Mouse (Mus musculus): Measurements from ENCODE around the gene Rdh1.

Gene Rdh1

GRCm38 (mm10) chr10:127759181-127760110 lies at the start of gene Rdh1, which contains the start of gene Rdh16f1:
Gene Rdh1, plus strand, starts transcription at chr10:127759721.
Gene Rdh16f1, plus strand, starts transcription at chr10:127759787.
- no peak for DNase-seq (ENCODE audit: low read depth)

- DNase-seq (ENCODE audit: low read depth), result no peak
Measured at GRCm38 (mm10) chr10:127710331-127710730, 49.2 kb upstream of the Rdh1 start.

GRCm38 (mm10) chr10:127712736-127713135 lies 46.8 kb upstream of the Rdh1 start:
- DNase-seq (ENCODE audit: low read depth), result no peak

- DNase-seq (ENCODE audit: low read depth), result no peak
Measured at GRCm38 (mm10) chr10:127721671-127722418, 37.7 kb upstream of the Rdh1 start.

- DNase-seq (ENCODE audit: low read depth), result no peak
Measured at GRCm38 (mm10) chr10:127724178-127724577, 35.3 kb upstream of the Rdh1 start, which contains the start of gene Tac2. Gene Tac2, plus strand, starts transcription at chr10:127724478.

GRCm38 (mm10) chr10:127725136-127725535 lies 34.4 kb upstream of the Rdh1 start:
- no peak for DNase-seq (ENCODE audit: low read depth)

GRCm38 (mm10) chr10:127728437-127728836 lies 31.1 kb upstream of the Rdh1 start:
- no peak for DNase-seq (ENCODE audit: low read depth)

- no peak for DNase-seq (ENCODE audit: low read depth)
Measured at GRCm38 (mm10) chr10:127730285-127730932, 29.1 kb upstream of the Rdh1 start.

GRCm38 (mm10) chr10:127730933-127731310 lies 28.6 kb upstream of the Rdh1 start:
- DNase-seq (ENCODE audit: low read depth), result no peak

GRCm38 (mm10) chr10:127731397-127731796 lies 28.1 kb upstream of the Rdh1 start:
- DNase-seq (ENCODE audit: low read depth), result no peak

- DNase-seq (ENCODE audit: low read depth), result no peak
Measured at GRCm38 (mm10) chr10:127734434-127734833, 25.1 kb upstream of the Rdh1 start.

GRCm38 (mm10) chr10:127736266-127736665 lies 23.3 kb upstream of the Rdh1 start:
- peak; percentile 15 for DNase-seq (ENCODE audit: low read depth)

GRCm38 (mm10) chr10:127736916-127737315 lies 22.6 kb upstream of the Rdh1 start:
- peak; percentile 12 for DNase-seq (ENCODE audit: low read depth)

- peak; percentile 12 for DNase-seq (ENCODE audit: low read depth)
Measured at GRCm38 (mm10) chr10:127737552-127737951, 22.0 kb upstream of the Rdh1 start.

GRCm38 (mm10) chr10:127738151-127738882 lies 21.2 kb upstream of the Rdh1 start:
- peak; percentile 67 for DNase-seq (ENCODE audit: low read depth)

GRCm38 (mm10) chr10:127739083-127739660 lies 20.3 kb upstream of the Rdh1 start, which contains the start of gene Zbtb39:
Gene Zbtb39, plus strand, starts transcription at chr10:127739538.
- peak; percentile 83 for DNase-seq (ENCODE audit: low read depth)

- DNase-seq (ENCODE audit: low read depth), result no peak
Measured at GRCm38 (mm10) chr10:127739661-127740161, 19.8 kb upstream of the Rdh1 start.

GRCm38 (mm10) chr10:127744661-127745060 lies 14.9 kb upstream of the Rdh1 start:
- peak; percentile 75 for DNase-seq (ENCODE audit: low read depth)

- no peak for DNase-seq (ENCODE audit: low read depth)
Measured at GRCm38 (mm10) chr10:127745886-127746285, 13.6 kb upstream of the Rdh1 start.

- DNase-seq (ENCODE audit: low read depth), result no peak
Measured at GRCm38 (mm10) chr10:127747254-127747653, 12.3 kb upstream of the Rdh1 start.

All from naive thymus-derived CD4-positive, alpha-beta T cell, adult 2 months (primary cell).